In genomic region chr2:155818596-155819391, GRCm38 (mm10) we compare ENCODE assay signal across 8 mouse cellular contexts. TPM values are rescaled to one million over a fixed set of nuclear protein-coding genes. Genes with fewer than 3 reads are reported as not detected.
A peak's percentile ranks its signal among the peaks of the same experiment; 100 is the strongest.
DNase-seq lines count a peak whose midpoint lies in the region; ATAC-seq and TF ChIP-seq lines count a peak whose summit lies in the region.

No protein-coding gene starts in this region.

- peak overlapping the region; percentile 58 for H3K4me3 ChIP-seq in forebrain, embryonic 15.5 days
- peak overlapping the region; percentile 80 for H3K4me3 ChIP-seq in lung, adult 2 months (replicated peaks; ENCODE audit: extremely low read depth, low read depth, low read length)

- H3K27me3 ChIP-seq in forebrain, embryonic 15.5 days = no peaks in the 10 kb centered on the region

- H3K36me3 ChIP-seq in forebrain, embryonic 15.5 days = peaks cover 50% of the 10 kb centered on the region

- peak overlapping the region; percentile 72 for H3K9ac ChIP-seq in forebrain, embryonic 15.5 days (replicated peaks)

- no peak for TF ChIP-seq CTCF in lung, adult 2 months (IDR thresholded peaks at IDR 0.05; ENCODE audit: insufficient read depth, low read length)

- peak; percentile 95 for ATAC-seq in forebrain, embryonic 15.5 days (replicated peaks)
- ATAC-seq in neutrophil, adult 5-6 weeks (ENCODE audit: extremely low read depth, insufficient number of reproducible peaks, low FRiP score, poor library complexity, severe bottlenecking) = peak; percentile 96

- intact Hi-C loops in heart, postnatal 25 days (cut with DNase I) = no loop called here

- H3K4me1 ChIP-seq in forebrain, embryonic 15.5 days = peaks cover 20% of the 10 kb centered on the region
- H3K4me1 ChIP-seq in lung, adult 2 months (ENCODE audit: control insufficient read depth, insufficient read depth, low read length) = peaks cover 6% of the 10 kb centered on the region

- peak; percentile 87 for DNase-seq in ES-CJ7 (ENCODE audit: low read depth, low spot score)
- peak; percentile 94 for DNase-seq in cerebellum, adult 11 months
- DNase-seq in heart, postnatal 25 days (ENCODE audit: low spot score) = peak; percentile 94
- peak; percentile 94 to 95 for DNase-seq in layer of hippocampus, adult 18-20 months (ENCODE audit: low spot score in 2 of 2)
- DNase-seq in lung, adult 2 months = peak; percentile 95
- DNase-seq in thymus, adult 18-20 months = peak; percentile 88 to 91

- peak; percentile 97; the same call in 1 of the 2 replicates for TF ChIP-seq POLR2A in lung, adult 2 months (IDR thresholded peaks at IDR 0.05; ENCODE audit: borderline replicate concordance, extremely low read depth, low read depth, low read length)

- no peaks in the 10 kb centered on the region for H3K9me3 ChIP-seq in forebrain, embryonic 15.5 days

- 3% methylated on average over 37 of the region's 37 CpGs for WGBS in forebrain, embryonic 15.5 days
- under 1% methylated on average over 37 of the region's 37 CpGs for WGBS in lung, adult 2 months

- H3K27ac ChIP-seq in forebrain, embryonic 15.5 days (replicated peaks) = peak overlapping the region; percentile 88

- H3K4me2 ChIP-seq in forebrain, embryonic 15.5 days (replicated peaks) = peak overlapping the region; percentile 83

RNA-seq across cellular contexts. Expression of gene BC029722, which starts 0.4 kb away (rescaled TPM):
- 30.5 and 32.5 TPM in 2 replicates for polyA plus RNA-seq in forebrain, embryonic 15.5 days (2015; fragmentation: Nextera tagmentation; extraction: Ambion mirVana)
- 10 to 100 TPM; 24.8 to 25.7 TPM for total RNA-seq in heart, postnatal 25 days (2021)
- 10 to 100 TPM; 57.3 to 64.4 TPM for total RNA-seq in layer of hippocampus, adult 18-20 months (2021)
- 57.4 and 65.1 TPM in 2 replicates for polyA plus RNA-seq in lung, adult 2 months (2012; rRNA removed)
- 12.4 and 12.7 TPM in 2 replicates for total RNA-seq in neutrophil, adult 5-6 weeks (2017)

RNA-seq across cellular contexts. Expression of gene Eif6, which starts 7.9 kb away (rescaled TPM):
- 159 and 160 TPM in 2 replicates for polyA plus RNA-seq in forebrain, embryonic 15.5 days (2015; fragmentation: Nextera tagmentation; extraction: Ambion mirVana)
- total RNA-seq in heart, postnatal 25 days (2021) = 10 to 100 TPM; 51.1 to 52.0 TPM
- 10 to 100 TPM; 66.9 to 70.9 TPM for total RNA-seq in layer of hippocampus, adult 18-20 months (2021)
- 85.1 and 112 TPM in 2 replicates for polyA plus RNA-seq in lung, adult 2 months (2012; rRNA removed)
- total RNA-seq in neutrophil, adult 5-6 weeks (2017) = 48.3 and 56.8 TPM in 2 replicates

RNA-seq across cellular contexts. Expression of gene Fam83c, which starts 15.9 kb away (rescaled TPM):
- 0.57 and 0.61 TPM in 2 replicates for polyA plus RNA-seq in forebrain, embryonic 15.5 days (2015; fragmentation: Nextera tagmentation; extraction: Ambion mirVana)
- not detected for total RNA-seq in heart, postnatal 25 days (2021)
- total RNA-seq in layer of hippocampus, adult 18-20 months (2021) = not detected
- polyA plus RNA-seq in lung, adult 2 months (2012; rRNA removed) = 0.03 and 2.1 TPM in 2 replicates
- not detected in 2 replicates for total RNA-seq in neutrophil, adult 5-6 weeks (2017)

RNA-seq across cellular contexts. Expression of gene Mmp24, which starts 43.7 kb away (rescaled TPM):
- 13.1 TPM in 2 replicates for polyA plus RNA-seq in forebrain, embryonic 15.5 days (2015; fragmentation: Nextera tagmentation; extraction: Ambion mirVana)
- total RNA-seq in heart, postnatal 25 days (2021) = under 1 TPM in 1 of 2 experiments, not detected in 1; 0.08 TPM
- total RNA-seq in layer of hippocampus, adult 18-20 months (2021) = 10 to 100 TPM; 39.2 to 39.9 TPM
- 0.03 and 0.06 TPM in 2 replicates for polyA plus RNA-seq in lung, adult 2 months (2012; rRNA removed)
- not detected in 2 replicates for total RNA-seq in neutrophil, adult 5-6 weeks (2017)

Comparison
In these comparisons a context has a peak if more than half of its experiments do, and no peak if none do; other contexts are left out.
1. Peak in every context shown above with its lines: DNase-seq, ATAC-seq, H3K4me3 ChIP-seq and H3K27ac ChIP-seq.